Mouse (Mus musculus) kidney, adult 2 months (tissue): ENCODE results near the gene Hes5. TPM values are rescaled to one million over a fixed set of nuclear protein-coding genes. Genes with fewer than 3 reads are reported as not detected.
A peak's percentile ranks its signal among the peaks of the same experiment; 100 is the strongest.

Source experiments
- DNase-seq: peaks from one replicate; pipeline ENCODE4 v3.0.0; 2021
- H3K27ac ChIP-seq: fragments of 200-500 bp; 2 replicates; pipeline ENCODE4 v1.5.1; 2012; ENCODE audit warnings: low read depth, low read length, control low read depth, inconsistent platforms; ENCODE audit not compliant: insufficient read depth
- H3K27me3 ChIP-seq: fragments of 200-500 bp; replicated peaks from 2 replicates; pipeline ENCODE4 v1.6.1; 2012; ENCODE audit warnings: mild to moderate bottlenecking, moderate library complexity, low read length, inconsistent platforms; ENCODE audit not compliant: control insufficient read depth, insufficient read depth
- H3K36me3 ChIP-seq: fragments of 200-500 bp; 2 replicates; pipeline ENCODE4 v1.6.1; 2012; ENCODE audit warnings: mild to moderate bottlenecking, moderate library complexity, low read length, inconsistent platforms; ENCODE audit not compliant: control insufficient read depth, insufficient read depth
- H3K4me1 ChIP-seq: fragments of 200-500 bp; 2 replicates; pipeline ENCODE4 v1.6.1; 2011; ENCODE audit warnings: low read length; ENCODE audit not compliant: control insufficient read depth, insufficient read depth
- H3K4me3 ChIP-seq: fragments of 200-500 bp; 2 replicates; pipeline ENCODE4 v1.5.1; 2011; ENCODE audit warnings: mild to moderate bottlenecking, low read depth, low read length, control low read depth; ENCODE audit not compliant: insufficient read depth
- CTCF ChIP-seq: fragments of 200-500 bp; conservative IDR thresholded peaks from 2 replicates; pipeline ENCODE4 v1.5.1; 2011; ENCODE audit warnings: low read depth, mild to moderate bottlenecking, control low read depth, low read length, moderate library complexity, mixed read lengths; ENCODE audit not compliant: insufficient read depth, insufficient read length
- POLR2A ChIP-seq: fragments of 200-500 bp; IDR thresholded peaks from one replicate; pipeline ENCODE4 v1.6.1; 2011; ENCODE audit warnings: low read depth, low read length, control low read depth
- WGBS: fragments of 180-500 bp; shearing (Covaris S2); methylation state at CpG from one replicate; pipeline ENCODE4 v1.1.7; 2018; 5-methylcytosine and 5-hydroxymethylcytosine counted together
- polyA plus RNA-seq: library from polyadenylated mRNA; depleted of rRNA; stranded (reverse); fragments of >200 nt; gene quantifications from 2 replicates; pipeline ENCODE4 v1.2.3, GENCODE M21; 2012

The Hes5 gene
- polyA plus RNA-seq, 1 experiment = not detected

DNA sequence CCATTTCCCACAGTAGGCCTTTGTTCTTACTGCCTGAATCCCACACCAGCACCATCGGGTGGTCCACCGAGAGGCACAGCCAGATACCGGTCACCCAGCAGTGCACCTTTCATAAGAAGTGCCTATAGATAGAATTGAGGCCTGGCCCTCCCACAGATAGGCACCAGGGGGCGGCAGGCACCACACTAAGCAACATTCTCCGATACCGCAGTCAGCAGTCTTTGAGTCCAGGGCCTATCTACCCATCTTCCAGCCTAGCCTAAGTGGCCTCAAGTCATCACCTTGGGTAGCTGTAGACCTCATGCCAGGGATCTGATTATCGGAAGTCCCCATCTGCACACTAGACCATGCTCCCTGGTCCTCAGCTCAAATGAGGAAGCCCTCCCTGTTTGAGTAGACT, 20.8 kb downstream of the Hes5 start:
- TF ChIP-seq POLR2A = no peak
- peak; percentile 76 for TF ChIP-seq CTCF
- no peaks in the 10 kb centered on the region for H3K27me3 ChIP-seq
- no peak overlapping the region for H3K4me3 ChIP-seq
- H3K27ac ChIP-seq = no peak overlapping the region
- 42% methylated on average over 7 of the region's 7 CpGs for WGBS
- peak; percentile 52 for DNase-seq
- H3K36me3 ChIP-seq = no peaks in the 10 kb centered on the region; the same call in 1 of the 2 replicates
- H3K4me1 ChIP-seq = no peaks in the 10 kb centered on the region

DNA sequence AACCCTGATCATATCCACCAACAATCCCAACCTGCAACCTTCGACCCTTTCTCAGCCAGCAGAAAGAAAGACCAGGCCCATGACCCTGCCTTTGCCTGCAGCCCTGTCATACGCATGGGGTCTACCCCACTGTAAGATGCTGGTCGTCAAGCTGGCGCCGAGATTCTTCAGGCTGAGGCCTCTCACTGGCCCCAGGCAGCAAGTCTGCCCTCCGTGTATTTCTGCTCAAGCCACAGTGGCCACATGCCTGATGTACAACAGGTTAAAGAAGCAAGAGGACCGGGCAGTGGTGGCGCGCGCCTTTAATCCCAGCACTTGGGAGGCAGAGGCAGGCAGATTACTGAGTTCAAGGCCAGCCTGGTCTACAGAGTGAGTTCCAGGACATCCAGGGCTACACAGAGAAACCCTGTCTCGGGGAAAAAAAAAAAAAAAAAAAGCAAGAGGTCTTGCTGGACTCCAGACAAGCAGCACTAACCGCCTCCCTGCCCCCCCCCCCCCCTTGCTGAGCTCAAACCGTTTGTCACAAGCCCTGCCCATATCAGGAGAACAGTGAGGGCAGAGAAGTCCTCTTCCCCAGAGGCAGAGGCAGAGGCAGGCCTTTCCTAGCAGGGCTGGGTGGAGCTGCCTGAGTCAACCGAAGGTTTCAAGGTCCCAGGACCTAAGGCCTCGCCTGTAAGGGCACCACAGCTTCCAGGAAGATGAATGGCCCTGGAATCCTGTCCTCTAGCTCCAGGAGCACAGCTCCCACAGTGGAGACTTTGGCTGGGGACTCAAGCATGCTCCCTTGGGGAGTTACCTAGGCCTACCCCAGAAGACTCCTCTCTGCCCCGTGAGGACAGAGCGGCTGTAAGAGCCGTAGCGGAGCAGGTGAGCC, 21.8 kb downstream of the Hes5 start:
- 73% methylated on average over 19 of the region's 19 CpGs for WGBS
- Histone ChIP-seq H3K36me3 (no peaks in the 10 kb centered on the region; the same call in 1 of the 2 replicates), H3K4me1 (no peaks in the 10 kb centered on the region), H3K27ac (no peak overlapping the region), H3K4me3 (no peak overlapping the region), H3K27me3 (no peaks in the 10 kb centered on the region)
- no peak for DNase-seq
- TF ChIP-seq CTCF (no peak), POLR2A (no peak)

DNA sequence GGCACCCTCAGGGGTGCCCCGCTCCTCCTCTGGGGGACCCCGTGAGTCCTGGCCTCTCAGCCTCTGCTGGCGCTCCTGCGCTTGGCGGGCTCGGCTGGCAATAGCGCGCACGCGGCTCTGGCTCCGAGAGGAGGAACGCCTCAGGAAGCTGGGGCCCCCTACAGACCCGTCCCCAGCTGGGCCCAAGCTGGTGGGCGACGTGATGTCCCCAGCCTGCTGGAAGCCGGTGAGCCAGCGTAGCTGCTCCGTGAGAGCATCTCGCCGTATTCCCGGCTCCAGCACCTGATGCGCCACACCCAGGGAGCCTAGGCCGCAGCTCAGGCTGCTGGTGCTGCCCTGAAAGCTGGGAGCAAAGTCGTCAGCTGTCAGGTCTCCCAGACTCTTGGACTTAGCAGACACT, 23.0 kb downstream of the Hes5 start:
- TF ChIP-seq CTCF (no peak), POLR2A (no peak)
- no peaks in the 10 kb centered on the region for H3K36me3 ChIP-seq
- 42% methylated on average over 24 of the region's 24 CpGs for WGBS
- H3K4me1 ChIP-seq = no peaks in the 10 kb centered on the region
- no peak for DNase-seq
- H3K27me3 ChIP-seq = no peaks in the 10 kb centered on the region
- no peak overlapping the region for H3K4me3 ChIP-seq
- no peak overlapping the region for H3K27ac ChIP-seq

DNA sequence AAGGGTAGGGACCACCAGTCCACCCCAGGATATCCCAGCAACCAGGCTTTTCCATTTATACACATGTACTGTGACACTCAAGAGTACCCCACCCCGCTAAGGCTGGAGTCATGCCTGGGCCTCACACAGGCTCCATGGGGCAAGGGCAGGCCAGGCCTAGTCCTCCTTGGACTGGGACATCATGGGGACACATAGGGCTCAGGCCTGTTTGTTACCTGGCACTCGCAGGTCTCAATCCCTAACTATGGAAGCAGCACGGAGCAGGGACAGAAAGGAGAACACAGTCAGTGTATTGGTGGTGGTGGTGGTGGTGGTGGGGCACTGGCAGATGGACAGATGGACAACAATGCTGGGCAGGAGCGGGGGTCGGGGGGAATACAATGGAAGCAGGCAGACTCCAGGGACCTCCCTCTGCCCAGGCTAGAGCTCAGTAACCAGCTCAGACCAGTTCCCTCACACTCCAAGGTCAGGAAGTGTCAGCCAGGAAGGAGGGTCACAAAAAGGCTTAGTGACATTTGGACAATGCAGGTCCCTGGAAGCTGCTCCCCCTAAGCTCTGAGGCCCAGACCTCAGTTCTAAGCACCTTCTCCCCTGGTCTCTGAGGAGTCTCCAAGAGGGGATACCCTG, 24.5 kb downstream of the Hes5 start:
- H3K27ac ChIP-seq = no peak overlapping the region
- no peak for DNase-seq
- no peaks in the 10 kb centered on the region for H3K27me3 ChIP-seq
- no peak overlapping the region for H3K4me3 ChIP-seq
- 90% methylated on average over 5 of the region's 5 CpGs for WGBS
- H3K4me1 ChIP-seq = no peaks in the 10 kb centered on the region
- TF ChIP-seq POLR2A = no peak
- TF ChIP-seq CTCF = no peak
- H3K36me3 ChIP-seq = no peaks in the 10 kb centered on the region

DNA sequence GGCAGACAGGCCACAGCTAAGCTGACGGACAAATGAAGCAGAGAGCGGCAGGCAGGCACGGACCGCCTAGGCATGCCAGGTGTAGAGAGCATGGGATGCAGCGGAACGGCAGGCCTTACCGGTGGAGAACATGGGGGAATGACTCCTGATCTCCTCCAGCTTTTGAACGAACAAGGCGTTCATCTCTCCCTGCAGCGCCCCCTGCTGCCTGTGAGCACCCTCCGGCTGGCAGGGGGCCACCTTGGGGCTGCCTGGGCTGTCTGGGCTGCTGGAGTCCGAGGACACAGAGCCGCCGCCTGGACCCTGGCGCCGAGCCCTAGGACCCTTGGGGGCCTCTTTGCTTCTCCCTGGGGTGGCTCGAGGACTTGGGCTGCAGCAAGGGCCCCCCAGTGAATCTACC, 25.4 kb downstream of the Hes5 start:
- H3K27ac ChIP-seq = no peak overlapping the region
- 26% methylated on average over 17 of the region's 17 CpGs for WGBS
- H3K4me1 ChIP-seq = no peaks in the 10 kb centered on the region
- no peaks in the 10 kb centered on the region for H3K27me3 ChIP-seq
- TF ChIP-seq CTCF (peak; percentile 61), POLR2A (no peak)
- H3K4me3 ChIP-seq = no peak overlapping the region
- no peaks in the 10 kb centered on the region for H3K36me3 ChIP-seq
- peak; percentile 61 for DNase-seq

DNA sequence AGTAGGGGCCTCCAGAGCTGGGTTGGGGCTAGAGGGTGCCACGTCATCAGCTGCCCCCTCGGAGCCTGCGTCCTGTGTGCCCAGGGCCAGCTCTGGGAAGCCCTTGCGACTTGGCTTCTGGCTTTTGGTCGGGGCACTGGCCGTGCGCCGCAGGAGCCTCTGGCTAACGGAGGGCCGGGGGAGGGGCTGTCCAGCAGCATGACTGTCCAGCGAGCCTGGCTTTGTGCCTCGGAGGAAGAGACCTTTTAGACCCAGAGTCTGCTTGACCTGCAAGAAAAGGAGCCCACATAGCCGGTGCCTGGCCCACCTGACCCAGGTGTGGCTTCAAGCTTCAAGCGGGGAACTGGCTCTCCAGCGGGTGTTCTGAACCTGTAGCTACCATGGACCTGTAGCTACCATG, 26.0 kb downstream of the Hes5 start:
- Histone ChIP-seq H3K36me3 (no peaks in the 10 kb centered on the region), H3K27me3 (no peaks in the 10 kb centered on the region), H3K27ac (no peak overlapping the region), H3K4me1 (no peaks in the 10 kb centered on the region), H3K4me3 (no peak overlapping the region)
- no peak for TF ChIP-seq CTCF
- no peak for TF ChIP-seq POLR2A
- DNase-seq = no peak
- 63% methylated on average over 15 of the region's 15 CpGs for WGBS

DNA sequence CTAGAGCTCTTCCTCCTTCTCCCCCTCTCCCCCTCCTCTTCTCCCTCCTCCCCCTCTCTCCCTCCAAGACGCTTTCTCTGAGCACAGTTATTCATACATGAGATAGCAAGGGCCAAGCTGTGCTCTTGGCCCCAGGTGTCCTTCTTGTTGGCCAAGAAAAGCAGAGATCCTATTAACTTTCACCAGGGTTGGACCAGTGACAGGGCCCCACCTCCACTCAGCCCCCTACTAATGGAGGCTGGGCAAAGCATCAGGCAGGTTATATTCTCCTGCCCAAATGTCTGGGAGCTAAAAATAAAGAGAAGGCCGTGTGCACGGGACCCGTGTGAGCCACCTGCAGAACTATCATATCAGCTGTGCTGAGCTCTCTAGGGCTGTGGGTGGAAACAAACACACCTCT, 34.2 kb downstream of the Hes5 start:
- DNase-seq = no peak
- H3K4me3 ChIP-seq = no peak overlapping the region
- 72% methylated on average over 4 of the region's 4 CpGs for WGBS
- TF ChIP-seq POLR2A (no peak), CTCF (no peak)
- H3K27me3 ChIP-seq = no peaks in the 10 kb centered on the region
- H3K4me1 ChIP-seq = no peaks in the 10 kb centered on the region
- H3K27ac ChIP-seq = no peak overlapping the region
- H3K36me3 ChIP-seq = no peaks in the 10 kb centered on the region
